Mouse (Mus musculus): ENCODE measurements at regions not wholly inside any gene's neighbourhood (a gene's known extent, or its start where the extent isn't known, plus 50 kb on each side); places are given as distances from the start of the nearest gene placed in this dataset.

- H3K4me2 ChIP-seq (replicated peaks) = no peak overlapping the region
- no peaks in the 10 kb centered on the region for H3K9me3 ChIP-seq (ENCODE audit: control insufficient read depth, low read length)
- H3K27me3 ChIP-seq (ENCODE audit: control insufficient read depth, insufficient read depth, low read length) = no peaks in the 10 kb centered on the region
- H3K27ac ChIP-seq = no peak overlapping the region
- WGBS = 48% methylated on average over 2 of the region's 2 CpGs
- no peak overlapping the region for H3K9ac ChIP-seq
- DNase-seq (ENCODE audit: low spot score) = no peak
- H3K36me3 ChIP-seq (replicated peaks; ENCODE audit: control insufficient read depth, insufficient read depth) = no peaks in the 10 kb centered on the region
- no peak overlapping the region for H3K4me3 ChIP-seq (replicated peaks; ENCODE audit: low read length)
- no peaks in the 10 kb centered on the region for H3K4me1 ChIP-seq (replicated peaks; ENCODE audit: control insufficient read depth, insufficient read depth, low read length)
- ATAC-seq (ENCODE audit: low FRiP score) = no peak
Measured at GRCm38 (mm10) chr12:68554292-68554691, 604.7 kb downstream of the Rps29 start.

- DNase-seq (ENCODE audit: low spot score) = peak; percentile 27
Measured at GRCm38 (mm10) chr12:68541811-68542210, 617.2 kb downstream of the Rps29 start.

GRCm38 (mm10) chr12:68500794-68501193, 658.2 kb downstream of the Rps29 start:
- 86% methylated on average over 4 of the region's 4 CpGs for WGBS
- H3K4me3 ChIP-seq (replicated peaks; ENCODE audit: low read length) = no peak overlapping the region
- H3K4me1 ChIP-seq (replicated peaks; ENCODE audit: control insufficient read depth, insufficient read depth, low read length) = no peaks in the 10 kb centered on the region
- no peak for ATAC-seq (ENCODE audit: low FRiP score)
- H3K27ac ChIP-seq = no peak overlapping the region
- H3K9me3 ChIP-seq (ENCODE audit: control insufficient read depth, low read length) = no peaks in the 10 kb centered on the region
- H3K4me2 ChIP-seq (replicated peaks) = no peak overlapping the region
- H3K9ac ChIP-seq = no peak overlapping the region
- no peaks in the 10 kb centered on the region for H3K27me3 ChIP-seq (ENCODE audit: control insufficient read depth, insufficient read depth, low read length)
- H3K36me3 ChIP-seq (replicated peaks; ENCODE audit: control insufficient read depth, insufficient read depth) = no peaks in the 10 kb centered on the region
- DNase-seq (ENCODE audit: low spot score) = peak; percentile 68

More at GRCm38 (mm10) chr12:68541811-68542210, 617.2 kb downstream of the Rps29 start:
- Histone ChIP-seq H3K36me3 (replicated peaks; ENCODE audit: control insufficient read depth, insufficient read depth) (no peaks in the 10 kb centered on the region), H3K4me2 (replicated peaks) (no peak overlapping the region), H3K9ac (no peak overlapping the region), H3K27ac (no peak overlapping the region), H3K9me3 (ENCODE audit: control insufficient read depth, low read length) (no peaks in the 10 kb centered on the region), H3K27me3 (ENCODE audit: control insufficient read depth, insufficient read depth, low read length) (no peaks in the 10 kb centered on the region), H3K4me1 (replicated peaks; ENCODE audit: control insufficient read depth, insufficient read depth, low read length) (0 out of 2 replicates have a peak, but pooled peaks cover 3% of the 10 kb centered on the region), H3K4me3 (replicated peaks; ENCODE audit: low read length) (no peak overlapping the region)
- 32% methylated on average over 3 of the region's 3 CpGs for WGBS
- no peak for ATAC-seq (ENCODE audit: low FRiP score)

- H3K4me2 ChIP-seq (replicated peaks) = no peak overlapping the region
- peak; percentile 43 for DNase-seq (ENCODE audit: low spot score)
- WGBS = 30% methylated on average over 4 of the region's 4 CpGs
- peak; percentile 59; the same call in 1 of the 2 replicates for ATAC-seq (ENCODE audit: low FRiP score)
- peak overlapping the region; percentile 27 for H3K27ac ChIP-seq
- H3K4me3 ChIP-seq (replicated peaks; ENCODE audit: low read length) = no peak overlapping the region
- no peaks in the 10 kb centered on the region for H3K27me3 ChIP-seq (ENCODE audit: control insufficient read depth, insufficient read depth, low read length)
- 0 out of 2 replicates have a peak, but pooled peaks cover 7% of the 10 kb centered on the region for H3K4me1 ChIP-seq (replicated peaks; ENCODE audit: control insufficient read depth, insufficient read depth, low read length)
- no peak overlapping the region for H3K9ac ChIP-seq
- no peaks in the 10 kb centered on the region for H3K36me3 ChIP-seq (replicated peaks; ENCODE audit: control insufficient read depth, insufficient read depth)
- H3K9me3 ChIP-seq (ENCODE audit: control insufficient read depth, low read length) = peaks cover 5% of the 10 kb centered on the region; the same call in 1 of the 2 replicates
Measured at GRCm38 (mm10) chr12:68463032-68463431, 696.0 kb downstream of the Rps29 start.

- H3K9ac ChIP-seq = no peak overlapping the region
- peaks cover 5% of the 10 kb centered on the region; the same call in 1 of the 2 replicates for H3K9me3 ChIP-seq (ENCODE audit: control insufficient read depth, low read length)
- no peaks in the 10 kb centered on the region for H3K27me3 ChIP-seq (ENCODE audit: control insufficient read depth, insufficient read depth, low read length)
- no peak overlapping the region for H3K27ac ChIP-seq
- no peak overlapping the region for H3K4me2 ChIP-seq (replicated peaks)
- H3K4me1 ChIP-seq (replicated peaks; ENCODE audit: control insufficient read depth, insufficient read depth, low read length) = 0 out of 2 replicates have a peak, but pooled peaks cover 7% of the 10 kb centered on the region
- ATAC-seq (ENCODE audit: low FRiP score) (no peak), DNase-seq (ENCODE audit: low spot score) (no peak)
- H3K36me3 ChIP-seq (replicated peaks; ENCODE audit: control insufficient read depth, insufficient read depth) = no peaks in the 10 kb centered on the region
- no peak overlapping the region for H3K4me3 ChIP-seq (replicated peaks; ENCODE audit: low read length)
- 90% methylated on average over 7 of the region's 7 CpGs for WGBS
Measured at GRCm38 (mm10) chr12:68458196-68458595, 700.8 kb downstream of the Rps29 start.

- no peak overlapping the region for H3K4me2 ChIP-seq (replicated peaks)
- no peaks in the 10 kb centered on the region for H3K4me1 ChIP-seq (replicated peaks; ENCODE audit: control insufficient read depth, insufficient read depth, low read length)
- no peak overlapping the region for H3K4me3 ChIP-seq (replicated peaks; ENCODE audit: low read length)
- no peaks in the 10 kb centered on the region for H3K36me3 ChIP-seq (replicated peaks; ENCODE audit: control insufficient read depth, insufficient read depth)
- ATAC-seq (ENCODE audit: low FRiP score) = no peak
- H3K27me3 ChIP-seq (ENCODE audit: control insufficient read depth, insufficient read depth, low read length) = no peaks in the 10 kb centered on the region
- WGBS = 77% methylated on average over 1 of the region's 1 CpGs
- no peak overlapping the region for H3K9ac ChIP-seq
- H3K9me3 ChIP-seq (ENCODE audit: control insufficient read depth, low read length) = no peaks in the 10 kb centered on the region
- no peak for DNase-seq (ENCODE audit: low spot score)
- H3K27ac ChIP-seq = no peak overlapping the region
Measured at GRCm38 (mm10) chr12:68426601-68427000, 732.4 kb downstream of the Rps29 start.

GRCm38 (mm10) chr12:68425006-68425405, 734.0 kb downstream of the Rps29 start:
- Histone ChIP-seq H3K9ac (no peak overlapping the region), H3K27me3 (ENCODE audit: control insufficient read depth, insufficient read depth, low read length) (no peaks in the 10 kb centered on the region), H3K27ac (no peak overlapping the region), H3K4me2 (replicated peaks) (no peak overlapping the region), H3K4me1 (replicated peaks; ENCODE audit: control insufficient read depth, insufficient read depth, low read length) (no peaks in the 10 kb centered on the region), H3K4me3 (replicated peaks; ENCODE audit: low read length) (no peak overlapping the region), H3K36me3 (replicated peaks; ENCODE audit: control insufficient read depth, insufficient read depth) (no peaks in the 10 kb centered on the region), H3K9me3 (ENCODE audit: control insufficient read depth, low read length) (no peaks in the 10 kb centered on the region)
- ATAC-seq (ENCODE audit: low FRiP score) (no peak), DNase-seq (ENCODE audit: low spot score) (no peak)

All from hindbrain, embryonic 14.5 days (tissue).